Mouse (Mus musculus) liver, embryonic 11.5 days (tissue): ENCODE results near the gene Atg101. TPM values are rescaled to one million over a fixed set of nuclear protein-coding genes. Genes with fewer than 3 reads are reported as not detected.

Source experiments
- ATAC-seq: fragments of 200-750 bp; cut with Nextera tagmentation; replicated peaks from 2 replicates; pipeline ENCODE4 v1.8.0; 2017; ENCODE audit warnings: moderate number of reproducible peaks, mild to moderate bottlenecking, moderate TSS enrichment, moderate library complexity; ENCODE audit not compliant: low FRiP score
- DNase-seq: peaks from one replicate; pipeline ENCODE4 v3.0.0-alpha.2; 2017; ENCODE audit warnings: low spot score
- H3K27ac ChIP-seq: fragments of 300-500 bp; sonication (generic); 2 replicates; pipeline ENCODE4 v1.5.1; 2014; ENCODE audit warnings: mild to moderate bottlenecking, low read depth, low read length, control low read depth
- H3K27me3 ChIP-seq: fragments of 300-500 bp; sonication (generic); replicated peaks from 2 replicates; pipeline ENCODE4 v1.6.1; 2014; ENCODE audit warnings: low read length, mixed read lengths; ENCODE audit not compliant: control insufficient read depth, insufficient read depth
- H3K36me3 ChIP-seq: fragments of 300-500 bp; sonication (generic); 2 replicates; pipeline ENCODE4 v1.6.1; 2014; ENCODE audit warnings: mild to moderate bottlenecking, low read length, moderate library complexity, mixed read lengths; ENCODE audit not compliant: control insufficient read depth, insufficient read depth
- H3K4me1 ChIP-seq: fragments of 300-500 bp; sonication (generic); replicated peaks from 2 replicates; pipeline ENCODE4 v1.6.1; 2014; ENCODE audit warnings: low read length, mixed read lengths; ENCODE audit not compliant: control insufficient read depth, insufficient read depth
- H3K4me2 ChIP-seq: fragments of 300-500 bp; sonication (generic); 2 replicates; pipeline ENCODE4 v1.6.1; 2014; ENCODE audit warnings: mild to moderate bottlenecking, control low read depth, moderate library complexity
- H3K4me3 ChIP-seq: fragments of 300-500 bp; sonication (generic); 2 replicates; pipeline ENCODE4 v1.5.1; 2014; ENCODE audit warnings: low read depth, low read length, control low read depth
- H3K9ac ChIP-seq: fragments of 300-500 bp; sonication (generic); 2 replicates; pipeline ENCODE4 v1.6.1; 2014; ENCODE audit warnings: low read depth, low read length, control low read depth
- H3K9me3 ChIP-seq: fragments of 300-500 bp; sonication (generic); 2 replicates; pipeline ENCODE4 v1.6.1; 2016; ENCODE audit warnings: low read length, inconsistent platforms, mixed read lengths; ENCODE audit not compliant: control insufficient read depth
- WGBS: fragments of 180-500 bp; shearing (Covaris S2); extraction: QIAGEN DNeasy Blood & Tissue Kit; methylation state at CpG from one replicate; pipeline ENCODE4 v1.1.7; 2014; 5-methylcytosine and 5-hydroxymethylcytosine counted together
- polyA plus RNA-seq: library from polyadenylated mRNA; unstranded; fragments of >200 nt; fragmentation: Nextera tagmentation; extraction: Ambion mirVana; gene quantifications from 2 replicates; pipeline ENCODE4 v1.2.1, GENCODE M21; 2014

The Atg101 gene
- polyA plus RNA-seq, result 52.6 and 54.9 TPM in 2 replicates

DNA sequence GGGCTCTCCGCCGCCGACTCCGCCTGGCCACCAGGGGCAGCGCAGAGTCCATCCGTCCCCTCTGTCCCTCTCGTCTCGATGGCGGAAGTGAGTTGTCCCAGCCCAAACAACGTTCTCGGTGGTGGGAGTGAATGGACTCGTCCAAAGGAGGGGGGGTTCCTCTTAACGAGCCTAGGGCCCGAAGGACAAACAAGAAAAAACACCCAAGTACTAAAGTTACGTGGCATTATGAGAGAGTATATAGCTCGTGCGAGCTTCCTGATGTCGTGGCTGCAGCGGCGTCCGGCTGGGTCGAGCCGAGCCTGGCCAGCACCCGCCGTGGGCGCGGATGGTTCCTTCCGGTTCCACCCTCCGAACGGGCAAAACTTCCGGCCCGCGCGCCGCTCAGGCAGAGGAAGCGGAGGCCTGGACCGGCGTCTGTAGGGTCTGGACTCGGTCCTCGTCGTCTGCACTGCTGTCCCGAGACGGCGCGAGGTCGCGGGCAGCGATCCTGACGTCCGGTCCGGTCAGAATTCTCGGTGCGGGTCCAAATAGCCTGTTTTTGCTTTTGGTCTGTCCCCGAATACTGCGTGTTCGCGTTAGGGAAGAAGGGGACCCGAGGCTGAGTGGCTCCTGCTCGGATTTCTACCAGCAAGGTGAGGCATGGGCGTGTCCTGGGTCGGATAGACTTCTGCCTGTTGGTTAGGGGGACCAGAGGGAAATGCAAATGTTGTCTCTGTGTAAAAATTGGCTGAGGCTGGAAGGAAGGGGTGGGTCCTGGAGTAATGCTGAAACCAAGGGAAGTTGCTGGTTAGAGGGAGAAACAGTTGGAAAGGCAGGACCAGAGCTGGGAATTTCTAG is at the start of gene Atg101:
Gene Atg101 (plus strand): TSS at position 362 of the 840 bp plus-strand sequence.
- peak within 1 kb of the TSS; percentile 70 for H3K9ac ChIP-seq
- H3K27me3 ChIP-seq, result no peaks in the 10 kb centered on the region
- ATAC-seq (peak; percentile 95), DNase-seq (peak; percentile 93)
- WGBS, result 0% methylated on average over 61 of the region's 61 CpGs
- H3K9me3 ChIP-seq, result no peaks in the 10 kb centered on the region
- peaks cover 5% of the 10 kb centered on the region; the same call in 1 of the 2 replicates for H3K36me3 ChIP-seq
- H3K27ac ChIP-seq, result peak within 1 kb of the TSS; percentile 54; the same call in 1 of the 2 replicates
- H3K4me3 ChIP-seq, result peak within 1 kb of the TSS; percentile 70
- peak within 1 kb of the TSS; percentile 98 for H3K4me2 ChIP-seq
- peaks cover 10% of the 10 kb centered on the region for H3K4me1 ChIP-seq

DNA sequence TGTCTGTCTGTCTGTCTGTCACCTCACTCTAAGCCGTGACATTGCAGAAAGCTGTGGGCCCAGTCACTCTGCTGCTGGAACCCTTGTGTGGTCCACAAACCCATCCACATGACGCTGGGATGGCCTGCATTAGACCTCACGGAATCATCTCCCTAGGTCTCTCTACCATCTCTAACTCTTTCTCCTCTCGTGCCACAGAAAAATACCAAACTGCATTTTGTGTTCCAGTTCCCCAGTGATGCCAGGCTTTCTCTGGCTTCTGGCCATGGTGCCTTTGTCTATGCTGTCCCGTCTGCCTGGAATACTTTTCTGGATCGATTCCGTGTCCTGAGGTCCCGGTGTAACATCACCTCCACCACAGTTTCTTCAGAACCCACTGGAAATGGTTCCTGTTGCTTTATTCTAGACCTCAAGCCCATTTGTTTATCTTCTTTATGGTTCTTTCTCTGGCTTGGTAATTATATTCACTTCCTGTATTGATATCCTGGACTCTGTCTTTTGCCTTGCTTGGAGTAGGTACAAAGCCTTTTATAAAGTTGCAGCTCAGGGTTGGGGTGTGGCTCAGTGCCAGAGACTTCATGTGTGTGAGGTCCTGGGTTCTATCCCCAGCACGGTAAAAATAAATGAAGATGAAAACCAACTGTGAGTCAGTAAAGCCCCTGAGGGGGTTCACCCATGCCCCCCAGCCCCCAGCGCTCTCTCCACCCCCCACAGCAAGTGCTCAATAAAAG is 49.3 kb upstream of the Atg101 start:
- 78% methylated on average over 10 of the region's 10 CpGs for WGBS
- no peaks in the 10 kb centered on the region for H3K9me3 ChIP-seq
- no peak overlapping the region for H3K4me2 ChIP-seq
- H3K27me3 ChIP-seq, result peaks cover 8% of the 10 kb centered on the region
- H3K9ac ChIP-seq, result no peak overlapping the region
- H3K4me1 ChIP-seq, result 0 out of 2 replicates have a peak, but pooled peaks cover 3% of the 10 kb centered on the region
- ATAC-seq (no peak), DNase-seq (no peak)
- peaks cover 4% of the 10 kb centered on the region; the same call in 1 of the 2 replicates for H3K36me3 ChIP-seq
- no peak overlapping the region for H3K27ac ChIP-seq
- no peak overlapping the region for H3K4me3 ChIP-seq

DNA sequence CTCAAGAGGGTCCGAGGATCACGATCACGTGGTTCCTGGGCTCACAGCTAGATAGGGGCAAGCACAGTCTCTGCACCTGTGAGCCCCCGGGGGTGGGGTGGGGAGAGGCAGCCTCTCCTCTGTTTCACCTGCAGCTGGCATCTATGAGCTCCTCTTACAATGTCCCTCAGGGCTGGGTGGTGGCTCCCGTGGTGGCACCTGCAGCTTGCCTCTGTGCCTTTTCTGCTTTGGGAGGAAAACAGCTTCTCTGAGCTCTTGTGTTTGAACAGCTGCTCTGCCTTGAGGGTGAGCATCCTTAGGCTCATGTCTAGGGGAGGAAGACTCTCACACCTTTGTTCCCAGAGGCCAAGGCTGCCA is 48.8 kb upstream of the Atg101 start:
- no peaks in the 10 kb centered on the region for H3K9me3 ChIP-seq
- H3K36me3 ChIP-seq, result peaks cover 4% of the 10 kb centered on the region; the same call in 1 of the 2 replicates
- 0 out of 2 replicates have a peak overlapping the region, but pooled peaks have one; percentile 18 for H3K9ac ChIP-seq
- no peak overlapping the region for H3K4me3 ChIP-seq
- H3K27me3 ChIP-seq, result peaks cover 8% of the 10 kb centered on the region
- ATAC-seq, result no peak
- 38% methylated on average over 5 of the region's 5 CpGs for WGBS
- H3K27ac ChIP-seq, result no peak overlapping the region
- 0 out of 2 replicates have a peak, but pooled peaks cover 3% of the 10 kb centered on the region for H3K4me1 ChIP-seq
- DNase-seq, result no peak
- H3K4me2 ChIP-seq, result no peak overlapping the region

DNA sequence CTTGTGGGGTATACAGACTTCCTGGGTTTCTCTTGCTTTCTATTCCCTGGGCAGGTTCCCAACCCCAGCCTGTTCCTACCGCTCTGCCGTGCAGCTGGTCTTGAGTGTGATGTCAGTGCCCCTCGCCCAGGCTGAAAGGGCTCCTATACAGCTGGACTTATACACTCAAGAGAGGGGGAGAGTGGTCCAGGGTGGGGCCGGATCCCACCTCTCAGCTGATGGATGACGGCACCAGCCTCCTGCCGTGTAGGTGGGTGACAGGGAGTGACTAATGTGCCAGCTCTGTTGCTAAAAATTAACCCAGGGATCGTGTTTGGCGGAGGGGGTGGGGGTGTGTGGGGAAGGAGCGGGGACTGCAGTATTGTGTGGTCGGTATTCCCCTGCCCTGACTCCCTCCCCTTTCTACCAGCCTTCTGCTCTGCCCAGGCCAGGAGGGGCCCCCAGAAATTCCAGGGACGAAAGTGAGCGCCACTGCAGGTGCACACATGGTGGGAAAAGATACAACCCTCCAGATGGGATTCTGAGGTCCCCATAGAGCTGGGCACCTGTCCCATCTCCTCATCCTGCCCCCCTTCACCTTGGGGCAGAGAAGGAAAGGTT is 48.2 kb upstream of the Atg101 start:
- peaks cover 2% of the 10 kb centered on the region; the same call in 1 of the 2 replicates for H3K36me3 ChIP-seq
- DNase-seq (no peak), ATAC-seq (no peak)
- H3K9me3 ChIP-seq, result no peaks in the 10 kb centered on the region
- no peak overlapping the region for H3K9ac ChIP-seq
- H3K4me3 ChIP-seq, result no peak overlapping the region
- WGBS, result 37% methylated on average over 12 of the region's 12 CpGs
- no peak overlapping the region for H3K27ac ChIP-seq
- peak overlapping the region; percentile 16; the same call in 1 of the 2 replicates for H3K4me2 ChIP-seq
- peaks cover 8% of the 10 kb centered on the region for H3K27me3 ChIP-seq
- H3K4me1 ChIP-seq, result peaks cover 3% of the 10 kb centered on the region

- H3K9ac ChIP-seq, result no peak overlapping the region
- no peak for DNase-seq
- peaks cover 12% of the 10 kb centered on the region for H3K4me1 ChIP-seq
- no peak for ATAC-seq
- peaks cover 8% of the 10 kb centered on the region; the same call in 1 of the 2 replicates for H3K27me3 ChIP-seq
- no peaks in the 10 kb centered on the region for H3K9me3 ChIP-seq
- no peak overlapping the region for H3K4me2 ChIP-seq
- 9% methylated on average over 3 of the region's 3 CpGs for WGBS
- no peak overlapping the region for H3K27ac ChIP-seq
- no peaks in the 10 kb centered on the region for H3K36me3 ChIP-seq
- no peak overlapping the region for H3K4me3 ChIP-seq
Observed at GRCm38 (mm10) chr15:101236878-101237277, 47.2 kb upstream of the Atg101 start.

GRCm38 (mm10) chr15:101238885-101239511 is 45.1 kb upstream of the Atg101 start:
- no peak for ATAC-seq
- no peak for DNase-seq
- peaks cover 8% of the 10 kb centered on the region; the same call in 1 of the 2 replicates for H3K27me3 ChIP-seq
- peaks cover 11% of the 10 kb centered on the region for H3K4me1 ChIP-seq
- WGBS, result 9% methylated on average over 28 of the region's 28 CpGs
- H3K36me3 ChIP-seq, result no peaks in the 10 kb centered on the region
- no peak overlapping the region for H3K9ac ChIP-seq
- peak overlapping the region; percentile 49 for H3K4me2 ChIP-seq
- peak overlapping the region; percentile 19; the same call in 1 of the 2 replicates for H3K4me3 ChIP-seq
- no peak overlapping the region for H3K27ac ChIP-seq
- H3K9me3 ChIP-seq, result no peaks in the 10 kb centered on the region

GRCm38 (mm10) chr15:101239821-101240220 is 44.3 kb upstream of the Atg101 start:
- no peak overlapping the region for H3K9ac ChIP-seq
- no peaks in the 10 kb centered on the region for H3K36me3 ChIP-seq
- ATAC-seq (no peak), DNase-seq (no peak)
- H3K9me3 ChIP-seq, result no peaks in the 10 kb centered on the region
- H3K4me3 ChIP-seq, result no peak overlapping the region
- H3K4me2 ChIP-seq, result no peak overlapping the region
- peaks cover 8% of the 10 kb centered on the region; the same call in 1 of the 2 replicates for H3K27me3 ChIP-seq
- WGBS, result 71% methylated on average over 8 of the region's 8 CpGs
- H3K27ac ChIP-seq, result no peak overlapping the region
- H3K4me1 ChIP-seq, result peaks cover 11% of the 10 kb centered on the region

- Histone ChIP-seq H3K36me3 (no peaks in the 10 kb centered on the region), H3K4me1 (peaks cover 12% of the 10 kb centered on the region), H3K9me3 (no peaks in the 10 kb centered on the region), H3K9ac (no peak overlapping the region), H3K4me3 (peak overlapping the region; percentile 21; the same call in 1 of the 2 replicates), H3K27me3 (peaks cover 8% of the 10 kb centered on the region; the same call in 1 of the 2 replicates), H3K4me2 (peak overlapping the region; percentile 57), H3K27ac (no peak overlapping the region)
- peak; percentile 67 for ATAC-seq
- peak; percentile 68 for DNase-seq
- WGBS, result 8% methylated on average over 10 of the region's 10 CpGs
Observed at GRCm38 (mm10) chr15:101240799-101241204, 43.3 kb upstream of the Atg101 start.
